Mouse (Mus musculus) liver, embryonic 16.5 days (tissue): ENCODE measurements around the gene Zfp950. TPM values are rescaled to one million over a fixed set of nuclear protein-coding genes. Genes with fewer than 3 reads are reported as not detected.

Experiments
- ATAC-seq: fragments of 200-750 bp; cut with Nextera tagmentation; 2 replicates; pipeline ENCODE4 v1.8.0; 2017; ENCODE audit warnings: low read depth, mild to moderate bottlenecking, moderate number of reproducible peaks, moderate library complexity
- H3K27ac ChIP-seq: fragments of 300-500 bp; sonication (generic); 2 replicates; pipeline ENCODE4 v1.5.1; 2014; ENCODE audit warnings: mild to moderate bottlenecking, low read length
- H3K27me3 ChIP-seq: fragments of 300-500 bp; sonication (generic); 2 replicates; pipeline ENCODE4 v1.6.1; 2014; ENCODE audit warnings: low read depth, low read length, mixed read lengths; ENCODE audit not compliant: control insufficient read depth, insufficient read depth
- H3K36me3 ChIP-seq: fragments of 300-500 bp; sonication (generic); 2 replicates; pipeline ENCODE4 v1.6.1; 2014; ENCODE audit warnings: mild to moderate bottlenecking; ENCODE audit not compliant: control insufficient read depth, insufficient read depth
- H3K4me1 ChIP-seq: fragments of 300-500 bp; sonication (generic); 2 replicates; pipeline ENCODE4 v1.6.1; 2014; ENCODE audit warnings: low read depth, low read length, mixed read lengths; ENCODE audit not compliant: control insufficient read depth
- H3K4me2 ChIP-seq: fragments of 300-500 bp; sonication (generic); 2 replicates; pipeline ENCODE4 v1.6.1; 2014; ENCODE audit warnings: low read depth, low read length, mixed read lengths
- H3K4me3 ChIP-seq: fragments of 300-500 bp; sonication (generic); 2 replicates; pipeline ENCODE4 v1.5.1; 2014; ENCODE audit warnings: low read depth, mild to moderate bottlenecking, low read length
- H3K9ac ChIP-seq: fragments of 300-500 bp; sonication (generic); 2 replicates; pipeline ENCODE4 v1.6.1; 2014; ENCODE audit warnings: low read depth, low read length
- H3K9me3 ChIP-seq: fragments of 300-500 bp; sonication (generic); replicated peaks from 2 replicates; pipeline ENCODE4 v1.6.1; 2016; ENCODE audit warnings: low read length; ENCODE audit not compliant: control insufficient read depth
- WGBS: fragments of 180-500 bp; shearing (Covaris S2); extraction: QIAGEN DNeasy Blood & Tissue Kit; methylation state at CpG from one replicate; pipeline ENCODE4 v1.1.7; 2014; ENCODE audit not compliant: insufficient replicate concordance; 5-methylcytosine and 5-hydroxymethylcytosine counted together
- polyA plus RNA-seq: library from polyadenylated mRNA; unstranded; fragments of >200 nt; fragmentation: Nextera tagmentation; extraction: Ambion mirVana; gene quantifications from 2 replicates; pipeline ENCODE4 v1.2.1, GENCODE M21; 2015

Gene Zfp950
- polyA plus RNA-seq, 1 experiment from 2014 or later, result 11.7 TPM

DNA sequence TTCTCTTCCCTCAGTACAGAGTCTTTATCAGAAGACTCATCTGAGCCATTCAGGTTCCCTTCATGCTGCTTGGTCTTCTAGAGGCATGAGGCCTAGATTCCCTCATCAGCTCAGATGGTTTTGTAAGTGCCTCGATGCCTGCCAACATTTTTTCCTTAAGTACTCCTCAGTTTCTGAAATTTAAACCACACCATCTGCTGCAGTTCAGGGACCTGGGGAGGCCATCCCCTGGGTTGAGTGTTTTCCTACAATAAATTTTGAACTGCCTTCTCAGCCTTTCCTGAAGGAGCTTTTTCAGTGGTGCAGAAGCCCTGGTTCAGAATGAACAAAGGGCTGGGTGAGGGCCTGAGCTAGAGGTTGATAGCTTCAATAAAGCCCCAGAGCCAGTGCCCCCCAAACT is 91.2 kb downstream of the Zfp950 start:
- no peak overlapping the region for H3K27ac ChIP-seq
- H3K9me3 ChIP-seq, result no peaks in the 10 kb centered on the region
- H3K4me2 ChIP-seq, result no peak overlapping the region
- no peaks in the 10 kb centered on the region for H3K4me1 ChIP-seq
- H3K4me3 ChIP-seq, result no peak overlapping the region
- WGBS, result 45% methylated on average over 1 of the region's 1 CpGs
- ATAC-seq, result no peak
- H3K9ac ChIP-seq, result no peak overlapping the region
- H3K27me3 ChIP-seq, result no peaks in the 10 kb centered on the region
- H3K36me3 ChIP-seq, result no peaks in the 10 kb centered on the region

DNA sequence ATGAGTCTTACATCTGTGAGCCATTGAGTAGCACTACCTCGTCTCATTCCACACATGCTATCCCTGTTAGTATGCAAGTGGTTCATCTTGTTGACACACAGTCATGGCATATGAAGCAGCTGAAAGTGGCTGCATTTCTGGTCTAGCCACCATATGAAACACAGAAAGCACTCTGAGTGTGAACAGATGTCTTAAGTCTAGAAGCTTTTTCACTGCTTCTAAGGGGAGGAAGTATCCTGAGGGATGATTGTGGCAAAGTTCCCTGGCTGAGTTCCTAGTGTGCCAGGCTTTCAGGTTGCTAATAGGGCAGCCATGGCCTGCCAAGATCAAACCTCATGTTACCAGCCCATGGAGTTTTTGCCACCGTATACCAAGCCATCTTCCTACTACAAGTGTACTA is 92.0 kb downstream of the Zfp950 start:
- H3K4me2 ChIP-seq, result no peak overlapping the region
- H3K9ac ChIP-seq, result no peak overlapping the region
- H3K27ac ChIP-seq, result no peak overlapping the region
- no peak for ATAC-seq
- H3K9me3 ChIP-seq, result no peaks in the 10 kb centered on the region
- H3K4me1 ChIP-seq, result no peaks in the 10 kb centered on the region
- no peaks in the 10 kb centered on the region for H3K27me3 ChIP-seq
- 69% methylated on average over 2 of the region's 2 CpGs for WGBS
- no peak overlapping the region for H3K4me3 ChIP-seq
- H3K36me3 ChIP-seq, result no peaks in the 10 kb centered on the region

DNA sequence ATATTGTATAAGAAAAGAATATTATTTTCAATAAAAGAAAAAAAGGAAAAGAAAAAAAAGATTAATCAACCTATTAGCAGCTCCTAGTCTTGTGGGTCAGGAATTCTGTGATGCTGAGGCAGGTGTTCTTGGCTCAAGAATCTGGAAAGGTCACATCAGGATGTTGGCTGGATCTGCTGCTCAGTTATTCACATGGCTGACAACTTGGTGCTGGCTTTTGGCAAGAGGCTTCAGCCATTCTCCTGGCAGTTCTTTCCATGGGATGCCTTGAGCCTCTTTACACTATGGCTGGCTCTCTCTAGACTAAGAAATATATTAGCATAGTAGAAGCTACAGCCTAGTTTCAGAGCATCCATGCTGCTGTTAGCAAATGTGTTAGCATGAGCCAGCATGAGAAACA is 101.5 kb downstream of the Zfp950 start:
- Histone ChIP-seq H3K4me3 (no peak overlapping the region), H3K9me3 (no peaks in the 10 kb centered on the region), H3K9ac (no peak overlapping the region), H3K36me3 (no peaks in the 10 kb centered on the region), H3K27me3 (no peaks in the 10 kb centered on the region), H3K4me2 (no peak overlapping the region), H3K4me1 (no peaks in the 10 kb centered on the region), H3K27ac (no peak overlapping the region)
- ATAC-seq, result no peak

DNA sequence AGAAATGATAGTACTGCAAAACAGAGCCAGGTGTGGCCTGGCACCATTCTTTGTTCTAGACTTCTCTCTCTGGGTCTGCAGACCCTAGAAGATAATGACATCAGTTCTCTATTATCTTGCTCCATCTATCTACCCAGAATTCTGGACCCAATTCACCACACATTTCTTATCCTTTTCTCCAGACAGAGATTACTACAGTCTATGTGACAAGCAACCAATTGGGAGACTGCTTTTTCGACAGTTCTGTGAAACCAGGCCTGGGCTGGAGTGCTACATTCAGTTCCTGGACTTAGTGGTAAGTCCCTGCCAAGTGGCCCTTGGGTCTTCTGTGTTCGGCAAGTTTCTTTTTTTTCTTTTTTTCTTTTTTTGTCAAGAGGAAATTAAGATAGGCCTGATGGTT is 109.1 kb downstream of the Zfp950 start:
- no peak overlapping the region for H3K9ac ChIP-seq
- H3K4me3 ChIP-seq, result no peak overlapping the region
- H3K27me3 ChIP-seq, result no peaks in the 10 kb centered on the region
- no peak overlapping the region for H3K27ac ChIP-seq
- no peaks in the 10 kb centered on the region for H3K4me1 ChIP-seq
- no peaks in the 10 kb centered on the region for H3K9me3 ChIP-seq
- 15% methylated on average over 2 of the region's 2 CpGs for WGBS
- no peaks in the 10 kb centered on the region for H3K36me3 ChIP-seq
- ATAC-seq, result no peak
- H3K4me2 ChIP-seq, result no peak overlapping the region

DNA sequence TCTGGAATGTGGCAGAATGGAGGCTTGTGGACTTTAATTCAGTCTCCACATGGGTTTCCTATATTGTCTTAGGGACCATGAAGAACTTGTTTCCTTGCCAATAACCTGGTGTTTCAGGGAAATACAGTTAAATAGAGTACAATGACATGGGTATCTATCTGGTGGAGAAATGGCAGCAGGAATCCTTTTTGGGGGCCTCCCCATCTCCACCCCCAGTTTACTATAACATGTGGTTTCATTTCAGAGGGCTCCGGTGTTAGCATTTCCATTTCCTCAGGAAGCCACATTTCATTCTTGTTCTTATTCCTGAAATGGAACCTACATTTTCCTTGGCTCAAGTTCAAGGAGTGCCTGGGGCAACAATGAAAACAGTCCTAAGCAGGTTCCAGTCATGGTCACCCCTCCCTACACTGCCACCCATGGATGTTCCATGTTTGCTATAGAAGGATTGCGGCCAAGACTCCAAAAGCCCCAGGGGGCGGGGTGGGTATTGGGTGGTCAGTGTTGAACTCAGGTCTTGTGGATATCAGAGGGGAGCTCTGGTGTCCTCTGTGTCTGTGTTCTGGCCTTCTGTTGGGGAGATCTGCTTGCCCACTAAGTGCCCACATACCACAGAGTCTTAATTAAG is 118.6 kb downstream of the Zfp950 start:
- Histone ChIP-seq H3K9me3 (no peaks in the 10 kb centered on the region), H3K4me2 (no peak overlapping the region), H3K9ac (no peak overlapping the region), H3K27me3 (no peaks in the 10 kb centered on the region), H3K27ac (no peak overlapping the region), H3K4me1 (no peaks in the 10 kb centered on the region), H3K36me3 (no peaks in the 10 kb centered on the region), H3K4me3 (no peak overlapping the region)
- WGBS, result 60% methylated on average over 3 of the region's 3 CpGs
- ATAC-seq, result no peak

DNA sequence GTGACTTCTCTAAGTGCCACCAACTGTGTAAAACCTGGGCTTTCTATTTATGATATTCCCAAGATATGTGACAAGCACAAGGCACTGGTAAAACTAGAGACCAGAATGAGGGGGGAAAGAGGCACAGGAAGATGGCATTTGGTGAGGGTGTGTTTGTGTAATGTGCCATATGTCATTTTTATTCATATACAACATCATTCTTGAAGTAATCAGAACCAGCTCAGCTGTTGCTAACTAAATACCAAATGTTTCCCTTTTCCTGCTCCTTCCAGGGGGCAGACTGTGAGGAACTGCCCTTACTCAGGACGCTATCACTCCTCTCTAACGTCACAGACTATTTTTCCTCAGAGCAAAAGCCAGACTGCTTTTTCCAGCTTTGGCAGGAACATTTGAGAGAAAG is 119.1 kb downstream of the Zfp950 start:
- H3K9me3 ChIP-seq, result no peaks in the 10 kb centered on the region
- H3K9ac ChIP-seq, result no peak overlapping the region
- no peaks in the 10 kb centered on the region for H3K27me3 ChIP-seq
- H3K4me3 ChIP-seq, result no peak overlapping the region
- H3K4me2 ChIP-seq, result no peak overlapping the region
- H3K27ac ChIP-seq, result no peak overlapping the region
- H3K36me3 ChIP-seq, result no peaks in the 10 kb centered on the region
- WGBS, result 48% methylated on average over 2 of the region's 2 CpGs
- no peak for ATAC-seq
- no peaks in the 10 kb centered on the region for H3K4me1 ChIP-seq

DNA sequence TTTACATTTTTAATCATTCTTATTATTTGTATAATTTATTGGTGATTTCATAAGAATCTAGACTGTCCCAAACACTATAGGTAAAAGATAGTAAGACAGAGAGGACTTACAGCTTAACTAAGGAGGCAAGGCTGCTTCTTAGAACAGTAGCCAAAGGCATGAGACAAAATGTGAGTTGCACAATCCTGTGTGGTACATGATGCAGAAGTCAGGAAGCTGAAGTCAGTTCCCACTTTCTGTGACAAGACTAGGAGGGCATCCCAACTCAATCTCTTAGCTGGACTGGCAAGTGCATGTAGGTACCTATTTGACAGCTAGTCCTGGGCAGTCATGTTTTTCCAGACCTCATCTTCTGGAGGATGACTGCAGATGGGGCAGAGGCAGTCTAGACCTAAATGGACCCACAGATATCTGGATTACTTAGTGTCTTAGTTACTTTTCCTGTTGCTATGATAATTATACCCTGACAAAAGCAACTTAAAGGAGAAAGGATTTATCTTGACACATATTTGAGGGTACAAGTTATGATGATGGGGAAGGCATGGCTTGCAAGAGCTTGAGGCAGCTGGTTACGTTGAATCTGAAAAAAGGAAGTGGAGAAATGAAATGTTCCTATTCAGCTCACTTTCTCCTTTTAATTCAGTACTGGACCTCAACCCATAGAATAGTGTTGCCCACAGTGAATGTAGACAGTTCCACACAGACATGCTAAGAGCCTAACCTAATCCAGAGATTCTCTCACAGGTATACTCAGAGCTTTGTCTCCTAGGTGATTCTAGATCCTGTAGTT is 123.0 kb downstream of the Zfp950 start:
- H3K4me2 ChIP-seq, result no peak overlapping the region
- WGBS, result 41% methylated on average over 1 of the region's 1 CpGs

DNA sequence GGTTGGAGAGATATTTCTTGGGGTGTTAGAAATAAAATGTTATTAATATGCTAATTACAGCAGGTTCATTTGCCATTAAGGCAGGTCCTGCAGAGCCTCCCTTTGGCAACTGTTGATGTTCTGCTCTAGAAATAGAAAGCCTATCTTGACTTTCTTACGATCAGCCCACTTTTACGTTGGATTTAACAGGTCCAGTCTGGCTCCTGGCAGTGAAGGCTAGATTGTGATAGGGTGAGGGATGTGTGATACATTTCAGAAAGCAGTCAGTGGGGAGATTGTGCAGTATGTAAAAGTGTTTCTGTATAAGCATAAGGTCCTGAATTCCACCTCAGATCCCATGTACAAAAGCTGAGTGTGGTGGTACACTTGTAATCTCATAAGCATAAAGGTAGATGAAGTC is 131.4 kb downstream of the Zfp950 start:
- Histone ChIP-seq H3K4me3 (no peak overlapping the region), H3K27me3 (no peaks in the 10 kb centered on the region), H3K4me1 (no peaks in the 10 kb centered on the region), H3K36me3 (no peaks in the 10 kb centered on the region), H3K9ac (no peak overlapping the region), H3K27ac (no peak overlapping the region), H3K9me3 (no peaks in the 10 kb centered on the region), H3K4me2 (no peak overlapping the region)
- no peak for ATAC-seq
- WGBS, result 66% methylated on average over 2 of the region's 2 CpGs

More for the DNA sequence above, 123.0 kb downstream of the Zfp950 start:
- H3K9ac ChIP-seq, result no peak overlapping the region
- H3K27me3 ChIP-seq, result no peaks in the 10 kb centered on the region
- H3K4me3 ChIP-seq, result no peak overlapping the region
- H3K9me3 ChIP-seq, result no peaks in the 10 kb centered on the region
- H3K36me3 ChIP-seq, result no peaks in the 10 kb centered on the region
- no peaks in the 10 kb centered on the region for H3K4me1 ChIP-seq
- no peak for ATAC-seq
- H3K27ac ChIP-seq, result no peak overlapping the region
